Mouse (Mus musculus): ENCODE results near the gene Fkbp4. TPM values are rescaled to one million over a fixed set of nuclear protein-coding genes. Genes with fewer than 3 reads are reported as not detected.

Gene Fkbp4
- polyA plus RNA-seq, 1 experiment from 2014 or later: 375 TPM

GRCm38 (mm10) chr6:128460321-128460720 lies 21.8 kb upstream of the Fkbp4 start:
- ATAC-seq (replicated peaks): no peak
- H3K4me1 ChIP-seq: no peaks in the 10 kb centered on the region
- H3K9ac ChIP-seq: no peak overlapping the region
- H3K4me2 ChIP-seq: no peak overlapping the region
- no peak overlapping the region for H3K27ac ChIP-seq
- H3K36me3 ChIP-seq (replicated peaks): no peaks in the 10 kb centered on the region
- 18% methylated on average over 2 of the region's 2 CpGs for WGBS
- H3K27me3 ChIP-seq (replicated peaks): no peaks in the 10 kb centered on the region
- H3K9me3 ChIP-seq: no peaks in the 10 kb centered on the region
- no peak overlapping the region for H3K4me3 ChIP-seq

GRCm38 (mm10) chr6:128457186-128457585 lies 18.7 kb upstream of the Fkbp4 start:
- H3K27ac ChIP-seq: no peak overlapping the region
- ATAC-seq (replicated peaks): no peak
- no peaks in the 10 kb centered on the region for H3K36me3 ChIP-seq (replicated peaks)
- no peak overlapping the region for H3K9ac ChIP-seq
- H3K4me1 ChIP-seq: no peaks in the 10 kb centered on the region
- H3K4me2 ChIP-seq: no peak overlapping the region
- 84% methylated on average over 5 of the region's 5 CpGs for WGBS
- H3K27me3 ChIP-seq (replicated peaks): no peaks in the 10 kb centered on the region
- no peak overlapping the region for H3K4me3 ChIP-seq
- no peaks in the 10 kb centered on the region for H3K9me3 ChIP-seq

- no peak overlapping the region for H3K27ac ChIP-seq
- WGBS: 84% methylated on average over 12 of the region's 12 CpGs
- H3K4me1 ChIP-seq: no peaks in the 10 kb centered on the region
- H3K9ac ChIP-seq: no peak overlapping the region
- no peak overlapping the region for H3K4me3 ChIP-seq
- ATAC-seq (replicated peaks): no peak
- no peaks in the 10 kb centered on the region for H3K36me3 ChIP-seq (replicated peaks)
- no peaks in the 10 kb centered on the region for H3K9me3 ChIP-seq
- no peaks in the 10 kb centered on the region for H3K27me3 ChIP-seq (replicated peaks)
- H3K4me2 ChIP-seq: no peak overlapping the region
Measured at GRCm38 (mm10) chr6:128455835-128456605, 17.5 kb upstream of the Fkbp4 start.

DNA sequence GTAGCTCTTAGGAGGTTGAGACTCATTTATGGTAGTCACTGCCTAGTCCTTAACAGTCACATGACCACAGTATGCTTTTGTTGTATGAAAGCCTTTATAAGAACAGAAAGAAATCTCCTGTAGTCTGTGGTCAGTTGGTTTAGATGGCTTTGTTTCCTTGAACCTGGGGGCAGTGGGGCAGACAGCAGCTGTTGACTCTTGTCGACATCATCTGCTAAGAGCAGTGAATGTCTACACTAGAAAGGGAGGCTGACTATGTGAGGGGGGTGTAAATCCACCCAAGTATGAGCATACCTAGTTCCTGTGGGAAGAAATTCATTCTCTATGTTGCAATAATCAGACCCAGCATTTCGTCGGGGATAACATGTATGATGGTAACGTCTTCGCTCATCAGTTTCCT lies 8.6 kb upstream of the Fkbp4 start:
- H3K27me3 ChIP-seq (replicated peaks): no peaks in the 10 kb centered on the region
- H3K4me3 ChIP-seq: no peak overlapping the region
- H3K4me1 ChIP-seq: peaks cover 7% of the 10 kb centered on the region; the same call in 1 of the 2 replicates
- 96% methylated on average over 5 of the region's 5 CpGs for WGBS
- no peak for ATAC-seq (replicated peaks)
- no peaks in the 10 kb centered on the region for H3K9me3 ChIP-seq
- no peak overlapping the region for H3K27ac ChIP-seq
- no peaks in the 10 kb centered on the region for H3K36me3 ChIP-seq (replicated peaks)
- H3K9ac ChIP-seq: no peak overlapping the region
- no peak overlapping the region for H3K4me2 ChIP-seq

DNA sequence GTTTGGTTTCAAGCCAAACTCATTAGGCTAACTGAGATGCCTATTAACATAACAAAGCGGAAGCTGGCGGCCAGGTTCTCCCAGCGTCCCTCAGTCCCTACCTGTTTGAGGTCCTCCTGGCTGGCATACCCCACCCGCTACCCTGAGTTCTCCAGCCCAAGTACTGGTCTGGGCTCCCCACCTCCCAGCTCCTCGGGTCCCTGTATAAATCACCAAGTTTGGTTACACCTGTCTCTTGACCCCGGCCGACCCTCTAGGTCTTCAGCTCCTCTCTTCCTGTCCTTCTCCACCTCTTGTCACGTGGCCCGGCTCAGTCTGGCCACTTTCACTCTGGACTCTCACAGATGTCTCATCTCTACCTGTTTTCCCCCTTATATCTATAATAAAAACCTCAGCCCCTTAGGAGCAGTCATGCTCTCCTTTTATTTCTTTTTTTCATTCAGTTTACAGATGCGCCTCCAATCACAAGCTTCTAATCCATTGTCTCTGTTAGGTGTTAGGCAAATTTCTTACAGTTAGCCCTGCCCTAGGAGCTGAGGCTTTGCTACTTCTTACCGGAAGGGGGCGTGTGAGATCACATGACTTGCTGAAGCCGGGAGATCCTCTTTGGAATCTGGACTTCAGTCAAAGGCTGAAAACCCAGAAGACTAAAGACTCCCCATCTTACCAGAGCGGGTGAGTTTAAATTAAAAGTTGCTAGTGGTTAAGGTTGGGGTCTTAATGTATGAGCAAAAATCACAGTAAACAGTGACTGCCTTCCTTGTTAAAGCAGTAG lies 7.5 kb upstream of the Fkbp4 start:
- peak; percentile 64 for ATAC-seq (replicated peaks)
- H3K27me3 ChIP-seq (replicated peaks): no peaks in the 10 kb centered on the region
- H3K9me3 ChIP-seq: no peaks in the 10 kb centered on the region
- no peaks in the 10 kb centered on the region for H3K36me3 ChIP-seq (replicated peaks)
- 15% methylated on average over 14 of the region's 14 CpGs for WGBS
- peak overlapping the region; percentile 39 for H3K4me2 ChIP-seq
- no peak overlapping the region for H3K9ac ChIP-seq
- H3K4me1 ChIP-seq: peaks cover 7% of the 10 kb centered on the region; the same call in 1 of the 2 replicates
- H3K4me3 ChIP-seq: peak overlapping the region; percentile 20
- H3K27ac ChIP-seq: no peak overlapping the region

DNA sequence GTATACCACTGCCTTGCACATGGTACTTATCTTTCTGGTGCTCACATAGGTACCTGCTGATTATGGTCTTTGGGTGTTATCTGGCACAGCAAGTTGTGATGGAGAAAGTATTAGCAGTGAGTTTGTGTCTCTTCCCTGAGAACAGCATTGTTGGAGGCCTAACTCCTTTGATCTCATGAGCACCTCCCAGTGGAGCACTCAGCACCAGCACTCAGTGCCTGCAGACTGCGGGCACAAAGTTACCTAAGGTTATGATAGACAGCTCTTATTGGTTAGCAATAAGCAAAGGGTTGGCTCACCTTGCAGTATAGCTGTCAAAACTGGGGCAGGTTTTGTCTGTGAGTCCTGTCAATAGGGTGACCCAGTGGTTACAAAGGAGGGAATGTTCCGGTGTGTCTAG lies 1.8 kb upstream of the Fkbp4 start:
- Histone ChIP-seq H3K4me1 (peaks cover 16% of the 10 kb centered on the region), H3K27ac (no peak overlapping the region), H3K9me3 (no peaks in the 10 kb centered on the region), H3K4me2 (no peak overlapping the region), H3K27me3 (replicated peaks) (no peaks in the 10 kb centered on the region), H3K9ac (no peak overlapping the region), H3K4me3 (no peak overlapping the region), H3K36me3 (replicated peaks) (peaks cover 8% of the 10 kb centered on the region; the same call in 1 of the 2 replicates)
- 100% methylated on average over 2 of the region's 2 CpGs for WGBS
- no peak for ATAC-seq (replicated peaks)

GRCm38 (mm10) chr6:128438871-128439341 lies 429 bp upstream of the Fkbp4 start:
- ATAC-seq (replicated peaks): no peak; the same call in 1 of the 2 replicates
- Histone ChIP-seq H3K27me3 (replicated peaks) (no peaks in the 10 kb centered on the region), H3K9me3 (no peaks in the 10 kb centered on the region), H3K27ac (peak overlapping the region; percentile 95), H3K9ac (peak overlapping the region; percentile 13; the same call in 1 of the 2 replicates), H3K4me1 (peaks cover 16% of the 10 kb centered on the region), H3K4me2 (peak overlapping the region; percentile 66), H3K36me3 (replicated peaks) (peaks cover 21% of the 10 kb centered on the region), H3K4me3 (peak overlapping the region; percentile 100)
- 30% methylated on average over 18 of the region's 18 CpGs for WGBS

GRCm38 (mm10) chr6:128437731-128438316 lies 653 bp downstream of the Fkbp4 start:
- H3K9ac ChIP-seq: peak overlapping the region; percentile 91
- H3K4me3 ChIP-seq: peak overlapping the region; percentile 100
- H3K4me2 ChIP-seq: peak overlapping the region; percentile 66
- H3K4me1 ChIP-seq: peaks cover 16% of the 10 kb centered on the region
- under 1% methylated on average over 48 of the region's 52 CpGs for WGBS
- no peaks in the 10 kb centered on the region for H3K9me3 ChIP-seq
- peak; percentile 81 for ATAC-seq (replicated peaks)
- H3K36me3 ChIP-seq (replicated peaks): peaks cover 31% of the 10 kb centered on the region
- H3K27me3 ChIP-seq (replicated peaks): no peaks in the 10 kb centered on the region
- H3K27ac ChIP-seq: peak overlapping the region; percentile 95

DNA sequence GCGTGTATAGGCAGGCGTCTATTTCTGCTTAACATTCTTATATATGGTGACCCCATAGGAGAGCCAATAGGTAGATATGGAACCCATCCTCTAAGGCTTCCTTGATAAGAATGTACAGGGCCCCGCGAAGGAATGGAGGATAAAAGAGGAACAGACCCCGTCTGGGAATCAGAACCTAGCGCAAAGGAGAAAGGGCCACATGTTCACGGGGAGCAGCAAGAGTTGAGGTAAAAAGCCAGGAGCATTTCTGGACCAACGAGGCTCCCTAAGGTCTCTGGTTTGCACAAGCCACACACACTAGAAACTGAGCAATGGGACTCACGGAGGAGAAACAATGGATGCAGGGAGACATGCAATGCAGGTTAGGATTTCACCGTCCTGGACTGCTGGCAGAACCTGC lies 1.2 kb downstream of the Fkbp4 start:
- 2% methylated on average over 10 of the region's 10 CpGs for WGBS
- peaks cover 16% of the 10 kb centered on the region for H3K4me1 ChIP-seq

DNA sequence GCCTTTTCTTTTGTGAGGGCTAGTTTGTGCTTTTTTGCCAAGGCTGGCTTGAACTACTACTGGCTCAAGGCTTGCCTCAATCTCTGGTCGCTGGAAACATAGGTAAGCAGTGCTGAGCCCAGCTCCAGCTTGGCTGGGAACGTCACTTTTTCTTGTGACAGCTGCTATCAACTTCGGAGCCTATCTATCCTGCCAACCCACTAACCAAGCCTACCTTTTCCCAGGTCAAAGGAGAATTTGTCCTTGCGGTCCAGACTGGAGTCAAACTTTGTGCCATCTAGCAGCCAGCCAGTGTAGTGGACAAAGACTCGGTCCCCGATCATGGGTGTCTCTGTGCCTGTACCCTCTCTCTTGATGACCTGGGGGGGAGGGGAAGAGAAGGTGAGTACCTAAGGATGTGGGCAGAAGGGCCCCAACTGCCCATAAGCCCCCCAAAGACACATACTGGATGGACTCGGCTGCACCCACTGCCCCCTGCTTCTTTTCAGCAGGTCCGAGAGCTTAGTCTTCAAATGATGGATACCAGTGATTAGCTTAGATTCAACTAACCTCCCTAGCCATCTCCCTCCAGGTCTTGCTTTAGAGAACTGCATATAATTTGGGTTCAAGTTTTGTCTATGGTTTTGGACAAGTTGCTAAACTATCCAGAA lies 2.0 kb downstream of the Fkbp4 start:
- peak overlapping the region; percentile 95; the same call in 1 of the 2 replicates for H3K27ac ChIP-seq
- no peak for ATAC-seq (replicated peaks)
- H3K9me3 ChIP-seq: no peaks in the 10 kb centered on the region
- H3K36me3 ChIP-seq (replicated peaks): peaks cover 44% of the 10 kb centered on the region
- peak overlapping the region; percentile 91 for H3K9ac ChIP-seq
- H3K4me2 ChIP-seq: peak overlapping the region; percentile 66
- peaks cover 16% of the 10 kb centered on the region for H3K4me1 ChIP-seq
- 91% methylated on average over 8 of the region's 8 CpGs for WGBS
- H3K4me3 ChIP-seq: peak overlapping the region; percentile 100
- H3K27me3 ChIP-seq (replicated peaks): no peaks in the 10 kb centered on the region

More for the DNA sequence above, 1.2 kb downstream of the Fkbp4 start:
- Histone ChIP-seq H3K4me3 (peak overlapping the region; percentile 100), H3K9me3 (no peaks in the 10 kb centered on the region), H3K27ac (peak overlapping the region; percentile 95), H3K4me2 (peak overlapping the region; percentile 66), H3K9ac (peak overlapping the region; percentile 91), H3K36me3 (replicated peaks) (peaks cover 36% of the 10 kb centered on the region), H3K27me3 (replicated peaks) (no peaks in the 10 kb centered on the region)
- 0 out of 2 replicates have a peak, but pooled peaks have one; percentile 0 for ATAC-seq (replicated peaks)

- Histone ChIP-seq H3K27ac (no peak overlapping the region), H3K4me2 (no peak overlapping the region), H3K9me3 (no peaks in the 10 kb centered on the region), H3K27me3 (replicated peaks) (no peaks in the 10 kb centered on the region), H3K4me1 (peaks cover 16% of the 10 kb centered on the region), H3K36me3 (replicated peaks) (peaks cover 52% of the 10 kb centered on the region), H3K4me3 (no peak overlapping the region), H3K9ac (no peak overlapping the region)
- WGBS: 82% methylated on average over 5 of the region's 5 CpGs
- no peak for ATAC-seq (replicated peaks)
Measured at GRCm38 (mm10) chr6:128435474-128435873, 3.0 kb downstream of the Fkbp4 start.

DNA sequence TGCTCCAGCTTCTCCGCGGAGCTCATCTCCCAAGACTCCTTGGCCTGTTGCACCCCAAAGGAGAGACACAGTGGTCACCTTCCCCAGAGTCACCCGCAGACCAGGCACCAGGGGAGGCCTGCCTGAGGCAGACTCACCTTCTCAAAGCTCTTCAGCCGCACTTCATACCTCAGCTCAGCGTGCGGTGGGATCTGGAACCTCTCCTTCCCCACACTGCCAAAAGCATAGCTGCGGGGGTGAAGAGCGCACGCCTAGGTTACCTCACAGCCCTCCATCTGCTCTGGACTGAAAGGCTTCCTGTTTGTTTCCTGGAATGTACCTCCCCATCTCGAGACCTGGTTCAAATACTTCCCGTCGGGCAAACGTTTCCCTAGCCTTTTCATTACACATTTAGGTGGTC lies 4.9 kb downstream of the Fkbp4 start:
- no peak for ATAC-seq (replicated peaks)
- Histone ChIP-seq H3K27ac (no peak overlapping the region), H3K36me3 (replicated peaks) (peaks cover 70% of the 10 kb centered on the region), H3K4me1 (peaks cover 11% of the 10 kb centered on the region), H3K27me3 (replicated peaks) (no peaks in the 10 kb centered on the region), H3K4me3 (no peak overlapping the region), H3K9me3 (no peaks in the 10 kb centered on the region), H3K9ac (no peak overlapping the region), H3K4me2 (no peak overlapping the region)
- whole genome bisulfite sequencing: 95% methylated on average over 13 of the region's 13 CpGs
